Comparison of ENCODE assay signal across 30 mouse cellular contexts in genomic region chr3:123537279-123537678, GRCm38 (mm10).
"Had no signal": no experiment of that assay in that cellular context is flagged by ENCODE, and none has a peak within 500 bp of the region (broad histone marks: within the 10 kb centered on the region; RNA-seq: fewer than 3 reads in every experiment).

No protein-coding gene starts in this region.

- H3K4me1 ChIP-seq: limb, embryonic 10.5 days; limb, embryonic 12.5 days; limb, embryonic 13.5 days; limb, embryonic 15.5 days; liver, embryonic 12.5 days; liver, embryonic 13.5 days; liver, embryonic 15.5 days; lung, embryonic 15.5 days; megakaryocyte, embryonic 14.5 days; midbrain, embryonic 10.5 days; midbrain, embryonic 12.5 days; midbrain, embryonic 13.5 days; midbrain, embryonic 15.5 days; neural tube, embryonic 12.5 days had no signal

- H3K27me3 ChIP-seq: limb, embryonic 12.5 days; limb, embryonic 13.5 days; limb, embryonic 15.5 days; liver, embryonic 12.5 days; liver, embryonic 13.5 days; liver, embryonic 15.5 days; lung, embryonic 15.5 days; megakaryocyte, embryonic 14.5 days; midbrain, embryonic 12.5 days; midbrain, embryonic 13.5 days; midbrain, embryonic 15.5 days; neural tube, embryonic 12.5 days had no signal

- H3K9ac ChIP-seq: limb, embryonic 12.5 days; limb, embryonic 13.5 days; limb, embryonic 15.5 days; liver, embryonic 12.5 days; liver, embryonic 13.5 days; liver, embryonic 14.5 days; liver, embryonic 15.5 days; liver, postnatal 0 days; lung, embryonic 14.5 days; lung, embryonic 15.5 days; midbrain, embryonic 12.5 days; midbrain, embryonic 13.5 days; midbrain, embryonic 15.5 days; neural tube, embryonic 12.5 days had no signal

- H3K27ac ChIP-seq: limb, embryonic 10.5 days; limb, embryonic 12.5 days; limb, embryonic 13.5 days; limb, embryonic 15.5 days; liver, embryonic 12.5 days; liver, embryonic 13.5 days; liver, embryonic 14.5 days; liver, embryonic 15.5 days; lung, embryonic 15.5 days; macrophage; midbrain, embryonic 10.5 days; midbrain, embryonic 12.5 days; midbrain, embryonic 13.5 days; midbrain, embryonic 15.5 days; neural tube, embryonic 12.5 days had no signal

- H3K4me3 ChIP-seq: limb, embryonic 10.5 days; limb, embryonic 12.5 days; limb, embryonic 13.5 days; limb, embryonic 15.5 days; liver, embryonic 12.5 days; liver, embryonic 13.5 days; liver, embryonic 15.5 days; lung, embryonic 15.5 days; megakaryocyte, embryonic 14.5 days; midbrain, embryonic 10.5 days; midbrain, embryonic 12.5 days; midbrain, embryonic 13.5 days; midbrain, embryonic 15.5 days; myocyte; neural tube, embryonic 12.5 days had no signal

- H3K9me3 ChIP-seq: limb, embryonic 10.5 days; limb, embryonic 12.5 days; limb, embryonic 13.5 days; limb, embryonic 15.5 days; liver, embryonic 12.5 days; liver, embryonic 13.5 days; liver, embryonic 15.5 days; lung, embryonic 15.5 days; megakaryocyte, embryonic 14.5 days; midbrain, embryonic 10.5 days; midbrain, embryonic 12.5 days; midbrain, embryonic 13.5 days; midbrain, embryonic 15.5 days; neural tube, embryonic 12.5 days had no signal

- H3K36me3 ChIP-seq: limb, embryonic 10.5 days; limb, embryonic 12.5 days; limb, embryonic 13.5 days; limb, embryonic 15.5 days; liver, embryonic 12.5 days; liver, embryonic 13.5 days; liver, embryonic 15.5 days; lung, embryonic 15.5 days; midbrain, embryonic 10.5 days; midbrain, embryonic 12.5 days; midbrain, embryonic 15.5 days; neural tube, embryonic 12.5 days had no signal

- ATAC-seq: liver, embryonic 12.5 days; liver, postnatal 0 days; lung, postnatal 0 days; midbrain, embryonic 13.5 days; midbrain, embryonic 15.5 days; midbrain, embryonic 16.5 days had no signal

- DNase-seq: left cerebral cortex, postnatal 4 days; liver; liver, embryonic 13.5 days; liver, postnatal 0 days; lung, adult 18-20 months; lung, adult 2 months; lung, embryonic 14.5 days; lung, postnatal 10 days; lung, postnatal 14 days; lung, postnatal 36 days; lung, postnatal 4 days; midbrain, embryonic 14.5 days had no signal
